Mouse (Mus musculus) MEL-GATA-1-ER (cell line): Measurements from ENCODE around the gene Ndufa11.
A peak's percentile ranks its signal among the peaks of the same experiment; 100 is the strongest.

ENCODE experiments used
- DNase-seq: peaks from one replicate; pipeline ENCODE4 v3.0.0-alpha.2; 2012; ENCODE audit warnings: low read depth; ENCODE audit errors: extremely low read depth

Ndufa11 gene

GRCm38 (mm10) chr17:56757416-56758123, 40.0 kb downstream of the Ndufa11 start, which contains the start of gene Nrtn:
Gene Nrtn, minus strand, starts transcription at chr17:56757530.
- peak; percentile 37 for DNase-seq

GRCm38 (mm10) chr17:56758132-56758531, 40.6 kb downstream of the Ndufa11 start:
- no peak for DNase-seq

- DNase-seq = no peak
Observed at GRCm38 (mm10) chr17:56759261-56759660, 41.7 kb downstream of the Ndufa11 start.

- no peak for DNase-seq
Observed at GRCm38 (mm10) chr17:56761077-56761476, 43.5 kb downstream of the Ndufa11 start.

- peak; percentile 85 for DNase-seq
Observed at GRCm38 (mm10) chr17:56761991-56762410, 44.4 kb downstream of the Ndufa11 start.

GRCm38 (mm10) chr17:56762769-56763731, 45.5 kb downstream of the Ndufa11 start:
- DNase-seq = peak; percentile 95

- no peak for DNase-seq
Observed at GRCm38 (mm10) chr17:56763741-56764250, 46.2 kb downstream of the Ndufa11 start.

GRCm38 (mm10) chr17:56764474-56765354, 47.1 kb downstream of the Ndufa11 start, which contains the start of gene Dus3l:
Gene Dus3l, plus strand, starts transcription at chr17:56764757.
- peak; percentile 85 for DNase-seq

- no peak for DNase-seq
Observed at GRCm38 (mm10) chr17:56765431-56765830, 47.9 kb downstream of the Ndufa11 start.

DNA sequence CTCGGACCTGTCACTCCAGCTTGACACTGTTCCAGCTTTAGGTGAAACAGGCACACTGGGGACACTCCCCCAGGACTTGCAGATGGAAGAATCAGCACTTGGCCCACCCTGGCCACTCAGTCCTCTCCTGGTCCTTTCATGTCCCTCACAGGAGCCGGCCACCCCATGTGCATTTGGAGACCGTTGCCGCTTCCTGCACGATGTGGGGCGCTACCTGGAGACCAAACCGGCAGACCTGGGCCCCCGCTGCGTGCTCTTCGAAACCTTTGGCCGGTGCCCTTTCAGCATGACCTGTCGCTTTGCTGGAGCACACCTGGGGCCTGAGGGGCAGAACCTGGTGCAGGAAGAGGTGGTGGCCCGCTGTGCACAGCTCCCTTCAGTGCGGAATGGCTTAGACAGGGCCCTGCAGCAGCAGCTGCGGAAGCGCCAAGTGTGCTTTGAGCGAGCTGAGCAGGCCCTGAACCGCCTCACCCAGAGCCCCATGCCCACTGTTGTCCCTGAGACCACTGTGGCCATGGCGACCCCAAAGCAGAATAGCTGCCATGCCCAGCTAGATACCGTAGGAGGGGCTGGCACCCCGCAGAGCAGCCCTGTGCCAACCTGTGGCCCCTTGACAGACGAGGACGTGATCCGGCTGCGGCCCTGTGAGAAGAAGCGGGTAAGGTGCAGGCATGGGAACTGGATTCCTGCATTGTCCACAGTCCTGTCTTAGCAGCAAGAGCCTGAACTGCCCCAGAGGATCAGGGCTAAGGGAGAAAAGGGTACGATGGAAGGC, 49.3 kb downstream of the Ndufa11 start:
- DNase-seq = no peak

GRCm38 (mm10) chr17:56767531-56768135, 50.1 kb downstream of the Ndufa11 start:
- no peak for DNase-seq

DNA sequence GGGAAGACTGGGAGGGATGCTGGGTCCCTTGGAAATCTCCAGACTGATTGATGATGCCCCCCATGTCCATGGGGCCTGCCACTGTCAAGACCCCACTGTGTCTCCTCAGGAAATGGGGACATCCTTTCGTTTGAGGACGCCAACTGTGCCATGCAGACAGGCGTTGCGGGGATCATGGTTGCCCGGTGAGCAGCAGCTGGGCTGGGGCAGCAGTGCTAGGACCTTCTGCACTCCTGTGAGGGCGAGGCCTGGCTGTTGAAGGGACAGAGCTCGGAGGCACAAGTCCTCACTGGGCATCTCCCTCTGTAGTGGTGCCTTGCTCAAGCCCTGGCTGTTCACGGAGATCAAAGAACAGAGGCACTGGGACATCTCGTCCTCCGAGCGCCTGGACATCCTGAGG, 51.4 kb downstream of the Ndufa11 start:
- DNase-seq = no peak

GRCm38 (mm10) chr17:56769950-56770349, 52.4 kb downstream of the Ndufa11 start, which contains the start of gene Prr22:
Gene Prr22, plus strand, starts transcription at chr17:56770250.
- DNase-seq = no peak
